Mouse (Mus musculus) brain, embryonic 14.5 days (tissue): ENCODE measurements around the gene Lsamp.

Experiments used
- CTCF ChIP-seq: fragments of 200-500 bp; IDR thresholded peaks from 2 replicates; pipeline ENCODE4 v1.5.1; 2012; ENCODE audit warnings: inconsistent platforms, mild to moderate bottlenecking, moderate library complexity, borderline replicate concordance; ENCODE audit not compliant: insufficient read depth, insufficient read length; ENCODE audit errors: extremely low read depth
- POLR2A ChIP-seq: fragments of 200-500 bp; IDR thresholded peaks from 2 replicates; pipeline ENCODE4 v1.6.1; 2012; ENCODE audit warnings: mild to moderate bottlenecking, inconsistent platforms, borderline replicate concordance; ENCODE audit not compliant: poor library complexity, insufficient read depth, insufficient read length, severe bottlenecking; ENCODE audit errors: extremely low read depth

GRCm38 (mm10) chr16:40290132-40290531 is 306.0 kb downstream of the Lsamp start:
- TF ChIP-seq CTCF (no peak), POLR2A (no peak)
